Mouse (Mus musculus): ENCODE measurements around the gene Large1. TPM values are rescaled to one million over a fixed set of nuclear protein-coding genes. Genes with fewer than 3 reads are reported as not detected.

Large1 gene
- polyA plus RNA-seq, 1 experiment from 2014 or later, result 4.9 TPM

DNA sequence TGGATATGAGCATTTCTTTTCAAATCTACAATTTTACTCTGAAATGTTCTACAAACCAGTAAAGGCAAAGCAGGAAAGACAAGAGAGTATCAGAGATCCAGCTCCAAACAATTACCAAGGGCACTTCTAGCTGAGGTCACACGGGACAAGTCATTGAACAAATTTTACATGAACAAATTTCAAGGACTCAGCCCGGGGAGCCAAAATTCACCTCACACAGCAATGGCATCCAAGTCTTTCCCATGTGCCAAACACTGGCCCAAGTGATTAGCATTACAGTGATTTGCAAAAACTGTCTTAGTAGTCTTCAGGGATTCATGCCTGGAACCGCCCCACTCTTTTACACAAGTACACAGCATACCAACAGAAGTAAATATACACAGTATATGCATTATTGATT lies 126.5 kb downstream of the Large1 start:
- H3K9ac ChIP-seq (ENCODE audit: low read length), result no peak overlapping the region
- no peak overlapping the region for H3K27ac ChIP-seq (ENCODE audit: low read length)
- ATAC-seq (ENCODE audit: insufficient read depth, low FRiP score), result no peak
- no peaks in the 10 kb centered on the region for H3K4me1 ChIP-seq (ENCODE audit: control insufficient read depth, insufficient read depth, low read length)
- no peak overlapping the region for H3K4me3 ChIP-seq (replicated peaks; ENCODE audit: low read length)
- no peaks in the 10 kb centered on the region for H3K36me3 ChIP-seq (ENCODE audit: control insufficient read depth, insufficient read depth, low read length)
- H3K9me3 ChIP-seq (replicated peaks; ENCODE audit: control insufficient read depth, low read length), result no peaks in the 10 kb centered on the region
- no peaks in the 10 kb centered on the region for H3K27me3 ChIP-seq (ENCODE audit: control insufficient read depth, insufficient read depth, low read length)
- H3K4me2 ChIP-seq (ENCODE audit: low read depth, low read length), result no peak overlapping the region
- WGBS, result 82% methylated on average over 3 of the region's 3 CpGs

DNA sequence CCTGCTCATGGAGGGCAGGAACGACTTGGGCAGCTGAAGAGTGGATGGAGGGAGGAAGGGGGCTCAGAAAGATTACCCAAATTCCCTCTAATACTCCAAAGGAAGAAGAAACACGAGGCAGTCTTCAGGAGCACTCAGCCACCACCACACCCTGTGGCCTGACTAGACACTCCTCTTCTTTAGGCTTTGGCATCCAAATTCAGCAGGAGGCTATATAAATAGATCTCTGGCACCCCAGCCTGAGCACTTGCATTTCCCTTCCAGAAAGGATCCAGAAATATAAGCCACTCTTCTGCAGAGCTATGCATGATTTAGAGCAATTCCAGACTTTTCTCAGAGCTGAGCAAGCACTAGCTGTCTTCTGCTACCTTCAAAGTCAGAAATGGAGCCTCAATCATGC lies 127.7 kb downstream of the Large1 start:
- peaks cover 6% of the 10 kb centered on the region; the same call in 1 of the 2 replicates for H3K4me1 ChIP-seq (ENCODE audit: control insufficient read depth, insufficient read depth, low read length)
- ATAC-seq (ENCODE audit: insufficient read depth, low FRiP score), result no peak

DNA sequence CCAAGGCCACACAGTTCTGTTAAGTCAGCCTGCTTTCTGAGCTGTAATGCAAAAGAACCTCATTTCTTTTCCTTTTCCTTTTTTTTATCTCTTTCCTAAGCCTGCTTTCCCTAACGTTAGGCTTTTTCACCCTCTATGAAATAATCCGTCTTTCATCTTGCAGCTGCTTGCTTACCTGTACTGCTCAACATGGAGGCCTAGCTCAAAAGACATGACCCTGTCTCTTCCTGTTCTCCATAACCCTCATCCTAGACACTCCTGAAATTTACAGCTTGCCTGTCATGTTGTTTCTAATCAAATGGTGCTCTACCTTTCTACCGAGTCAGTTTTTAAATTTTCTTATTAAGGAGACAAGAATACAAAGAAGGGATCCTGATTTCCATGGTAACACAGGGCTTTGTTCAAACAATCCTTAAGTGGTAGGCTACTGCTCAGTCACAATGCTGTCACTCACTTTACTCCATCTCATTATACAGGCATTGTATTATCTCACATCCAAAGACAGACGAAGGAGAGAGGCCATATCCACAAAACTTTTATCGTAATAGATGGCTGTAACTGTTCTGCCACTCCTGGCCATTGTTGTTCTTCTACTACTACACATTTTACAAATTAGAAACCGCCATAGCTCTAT lies 134.0 kb downstream of the Large1 start:
- WGBS, result 73% methylated on average over 6 of the region's 6 CpGs
- no peak for ATAC-seq (ENCODE audit: insufficient read depth, low FRiP score)
- H3K36me3 ChIP-seq (ENCODE audit: control insufficient read depth, insufficient read depth, low read length), result no peaks in the 10 kb centered on the region
- H3K4me1 ChIP-seq (ENCODE audit: control insufficient read depth, insufficient read depth, low read length), result peaks cover 6% of the 10 kb centered on the region; the same call in 1 of the 2 replicates
- no peak overlapping the region for H3K4me2 ChIP-seq (ENCODE audit: low read depth, low read length)
- H3K27me3 ChIP-seq (ENCODE audit: control insufficient read depth, insufficient read depth, low read length), result no peaks in the 10 kb centered on the region
- no peaks in the 10 kb centered on the region for H3K9me3 ChIP-seq (replicated peaks; ENCODE audit: control insufficient read depth, low read length)
- H3K4me3 ChIP-seq (replicated peaks; ENCODE audit: low read length), result no peak overlapping the region
- H3K9ac ChIP-seq (ENCODE audit: low read length), result no peak overlapping the region
- no peak overlapping the region for H3K27ac ChIP-seq (ENCODE audit: low read length)

More for the DNA sequence above, 127.7 kb downstream of the Large1 start:
- no peak overlapping the region for H3K27ac ChIP-seq (ENCODE audit: low read length)
- H3K36me3 ChIP-seq (ENCODE audit: control insufficient read depth, insufficient read depth, low read length), result no peaks in the 10 kb centered on the region
- H3K4me2 ChIP-seq (ENCODE audit: low read depth, low read length), result no peak overlapping the region
- H3K4me3 ChIP-seq (replicated peaks; ENCODE audit: low read length), result no peak overlapping the region
- WGBS, result 71% methylated on average over 2 of the region's 2 CpGs
- no peak overlapping the region for H3K9ac ChIP-seq (ENCODE audit: low read length)
- H3K9me3 ChIP-seq (replicated peaks; ENCODE audit: control insufficient read depth, low read length), result no peaks in the 10 kb centered on the region
- H3K27me3 ChIP-seq (ENCODE audit: control insufficient read depth, insufficient read depth, low read length), result no peaks in the 10 kb centered on the region

DNA sequence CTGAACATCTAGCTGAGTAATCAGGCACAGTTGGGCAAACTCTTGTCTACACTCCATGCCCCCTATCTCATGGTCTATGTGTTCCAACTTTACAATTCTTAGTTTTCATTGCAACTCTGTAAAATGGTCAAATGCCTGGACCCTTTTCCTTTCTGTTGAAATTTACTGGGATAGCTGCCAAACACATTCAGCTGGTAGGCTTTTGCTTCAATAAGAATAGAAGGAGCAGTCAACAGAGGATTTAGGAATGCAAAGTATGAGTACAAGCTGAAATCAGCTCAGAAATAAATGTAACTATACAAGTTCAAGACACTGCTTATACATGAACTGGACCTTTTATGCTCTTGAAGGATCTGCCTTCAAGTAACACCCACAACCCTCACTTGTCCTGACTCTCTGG lies 146.5 kb downstream of the Large1 start:
- H3K9me3 ChIP-seq (replicated peaks; ENCODE audit: control insufficient read depth, low read length), result no peaks in the 10 kb centered on the region
- no peak overlapping the region for H3K4me2 ChIP-seq (ENCODE audit: low read depth, low read length)
- no peak overlapping the region for H3K27ac ChIP-seq (ENCODE audit: low read length)
- H3K4me3 ChIP-seq (replicated peaks; ENCODE audit: low read length), result no peak overlapping the region
- H3K36me3 ChIP-seq (ENCODE audit: control insufficient read depth, insufficient read depth, low read length), result no peaks in the 10 kb centered on the region
- no peak for ATAC-seq (ENCODE audit: insufficient read depth, low FRiP score)
- H3K4me1 ChIP-seq (ENCODE audit: control insufficient read depth, insufficient read depth, low read length), result no peaks in the 10 kb centered on the region
- H3K9ac ChIP-seq (ENCODE audit: low read length), result no peak overlapping the region
- H3K27me3 ChIP-seq (ENCODE audit: control insufficient read depth, insufficient read depth, low read length), result no peaks in the 10 kb centered on the region

DNA sequence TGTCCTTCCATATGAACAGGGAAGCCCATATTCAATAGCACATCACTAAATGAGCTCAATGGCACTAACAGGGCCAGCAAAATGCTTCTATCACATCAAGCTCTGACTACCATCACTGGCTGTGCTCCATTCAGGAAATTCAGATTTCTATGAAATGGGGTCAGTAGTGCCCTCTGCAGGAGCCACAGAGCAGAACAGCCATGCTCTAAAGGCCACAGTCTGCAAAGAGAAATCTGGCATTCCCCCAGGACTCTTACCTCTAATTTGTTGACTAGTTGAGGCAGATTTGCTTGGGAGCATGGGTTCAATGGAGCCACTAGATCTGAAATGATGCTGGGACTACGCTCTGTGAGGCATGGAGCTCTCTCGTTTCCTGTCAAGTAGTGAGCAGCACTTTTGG lies 151.5 kb downstream of the Large1 start:
- H3K36me3 ChIP-seq (ENCODE audit: control insufficient read depth, insufficient read depth, low read length), result no peaks in the 10 kb centered on the region
- H3K27ac ChIP-seq (ENCODE audit: low read length), result no peak overlapping the region
- ATAC-seq (ENCODE audit: insufficient read depth, low FRiP score), result no peak
- 82% methylated on average over 2 of the region's 2 CpGs for WGBS
- H3K4me3 ChIP-seq (replicated peaks; ENCODE audit: low read length), result no peak overlapping the region
- no peaks in the 10 kb centered on the region for H3K27me3 ChIP-seq (ENCODE audit: control insufficient read depth, insufficient read depth, low read length)
- H3K9ac ChIP-seq (ENCODE audit: low read length), result no peak overlapping the region
- H3K4me1 ChIP-seq (ENCODE audit: control insufficient read depth, insufficient read depth, low read length), result no peaks in the 10 kb centered on the region
- no peaks in the 10 kb centered on the region for H3K9me3 ChIP-seq (replicated peaks; ENCODE audit: control insufficient read depth, low read length)
- no peak overlapping the region for H3K4me2 ChIP-seq (ENCODE audit: low read depth, low read length)

DNA sequence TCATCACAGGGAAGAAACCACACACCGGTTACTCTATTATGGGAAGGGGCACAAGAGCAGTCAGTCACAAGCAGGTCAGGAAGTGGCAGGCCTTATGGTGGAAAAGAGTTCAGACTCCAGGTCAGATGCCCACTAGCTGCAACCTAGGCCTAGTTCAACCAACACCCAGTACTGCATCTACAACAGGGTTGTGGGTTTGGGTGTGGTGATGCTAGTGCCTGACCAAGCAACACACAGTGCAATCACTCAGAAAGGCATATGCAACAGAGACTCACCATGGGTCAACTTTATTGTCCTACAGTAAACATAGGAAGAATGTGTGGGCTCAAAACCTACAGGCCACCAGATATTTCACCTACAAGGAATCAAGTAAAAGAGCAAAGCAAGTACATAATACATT lies 155.6 kb downstream of the Large1 start:
- Histone ChIP-seq H3K27me3 (ENCODE audit: control insufficient read depth, insufficient read depth, low read length) (no peaks in the 10 kb centered on the region), H3K4me3 (replicated peaks; ENCODE audit: low read length) (no peak overlapping the region), H3K27ac (ENCODE audit: low read length) (no peak overlapping the region), H3K9ac (ENCODE audit: low read length) (no peak overlapping the region), H3K4me1 (ENCODE audit: control insufficient read depth, insufficient read depth, low read length) (no peaks in the 10 kb centered on the region), H3K9me3 (replicated peaks; ENCODE audit: control insufficient read depth, low read length) (no peaks in the 10 kb centered on the region), H3K36me3 (ENCODE audit: control insufficient read depth, insufficient read depth, low read length) (no peaks in the 10 kb centered on the region), H3K4me2 (ENCODE audit: low read depth, low read length) (no peak overlapping the region)
- 85% methylated on average over 1 of the region's 1 CpGs for WGBS
- no peak for ATAC-seq (ENCODE audit: insufficient read depth, low FRiP score)

DNA sequence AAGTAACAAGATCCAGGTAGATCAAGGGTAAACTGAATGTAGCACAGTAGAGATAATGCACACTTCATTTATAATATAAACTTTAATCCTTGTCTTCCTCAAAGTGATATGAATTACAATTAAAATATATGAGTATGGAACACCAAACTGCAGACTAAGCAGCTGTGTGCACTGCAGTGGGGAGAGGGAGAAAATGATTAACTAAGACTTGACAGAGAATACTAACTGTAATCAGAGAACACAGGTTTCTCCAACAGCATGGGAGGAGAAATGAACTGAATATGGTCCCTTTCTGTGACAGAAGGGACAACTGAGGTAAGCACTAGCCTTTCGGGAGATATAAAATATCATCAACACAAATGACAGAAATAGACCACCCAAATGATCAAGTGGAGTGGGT lies 164.7 kb downstream of the Large1 start:
- no peaks in the 10 kb centered on the region for H3K9me3 ChIP-seq (replicated peaks; ENCODE audit: control insufficient read depth, low read length)

DNA sequence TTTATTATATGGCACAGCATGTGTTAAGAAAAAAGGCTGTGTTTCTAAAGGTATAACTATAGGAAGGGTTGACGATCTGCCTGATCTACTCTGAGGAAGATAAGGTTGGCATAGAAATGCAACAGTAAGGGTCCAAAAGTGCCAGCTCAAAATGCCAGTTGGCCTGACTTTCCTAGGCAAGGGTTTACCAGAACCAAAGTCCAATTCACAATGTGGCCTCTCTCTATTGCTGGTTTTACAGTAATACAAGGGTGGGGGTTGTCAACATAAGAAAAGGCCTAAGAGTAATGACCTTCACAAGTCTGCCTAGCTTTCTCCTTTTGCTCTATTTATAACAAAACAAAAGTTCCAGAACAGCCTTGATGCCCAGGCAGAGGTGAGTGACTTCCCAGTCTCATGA lies 166.0 kb downstream of the Large1 start:
- Histone ChIP-seq H3K27ac (ENCODE audit: low read length) (no peak overlapping the region), H3K4me1 (ENCODE audit: control insufficient read depth, insufficient read depth, low read length) (no peaks in the 10 kb centered on the region), H3K36me3 (ENCODE audit: control insufficient read depth, insufficient read depth, low read length) (no peaks in the 10 kb centered on the region), H3K4me3 (replicated peaks; ENCODE audit: low read length) (no peak overlapping the region), H3K9me3 (replicated peaks; ENCODE audit: control insufficient read depth, low read length) (no peaks in the 10 kb centered on the region), H3K27me3 (ENCODE audit: control insufficient read depth, insufficient read depth, low read length) (no peaks in the 10 kb centered on the region), H3K9ac (ENCODE audit: low read length) (no peak overlapping the region), H3K4me2 (ENCODE audit: low read depth, low read length) (no peak overlapping the region)
- 86% methylated on average over 1 of the region's 1 CpGs for WGBS
- ATAC-seq (ENCODE audit: insufficient read depth, low FRiP score), result no peak

More for the DNA sequence above, 164.7 kb downstream of the Large1 start:
- Histone ChIP-seq H3K27me3 (ENCODE audit: control insufficient read depth, insufficient read depth, low read length) (no peaks in the 10 kb centered on the region), H3K4me1 (ENCODE audit: control insufficient read depth, insufficient read depth, low read length) (no peaks in the 10 kb centered on the region), H3K27ac (ENCODE audit: low read length) (no peak overlapping the region), H3K4me2 (ENCODE audit: low read depth, low read length) (no peak overlapping the region), H3K36me3 (ENCODE audit: control insufficient read depth, insufficient read depth, low read length) (no peaks in the 10 kb centered on the region), H3K9ac (ENCODE audit: low read length) (no peak overlapping the region), H3K4me3 (replicated peaks; ENCODE audit: low read length) (no peak overlapping the region)
- WGBS, result 81% methylated on average over 1 of the region's 1 CpGs
- ATAC-seq (ENCODE audit: insufficient read depth, low FRiP score), result no peak

DNA sequence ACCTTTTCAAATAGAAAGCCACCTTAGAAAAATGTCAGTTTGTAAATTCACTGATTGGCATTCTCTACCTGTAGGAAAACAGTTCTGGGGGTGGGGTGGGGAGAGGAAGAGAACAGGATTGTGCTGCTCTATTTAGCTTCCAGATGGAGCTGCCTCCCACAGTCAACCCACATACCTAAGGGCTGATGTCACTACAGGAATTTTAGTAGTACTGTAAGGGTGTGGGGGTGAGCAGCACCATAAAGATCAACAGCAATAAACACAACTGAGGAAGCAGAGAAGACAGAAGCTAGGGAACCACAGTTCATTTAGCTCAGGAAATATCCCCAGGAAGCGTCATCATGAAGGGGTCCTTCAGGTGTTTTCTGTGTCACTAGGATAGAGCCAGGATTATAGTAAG lies 174.9 kb downstream of the Large1 start:
- no peaks in the 10 kb centered on the region for H3K9me3 ChIP-seq (replicated peaks; ENCODE audit: control insufficient read depth, low read length)
- H3K4me2 ChIP-seq (ENCODE audit: low read depth, low read length), result no peak overlapping the region
- H3K36me3 ChIP-seq (ENCODE audit: control insufficient read depth, insufficient read depth, low read length), result no peaks in the 10 kb centered on the region
- no peak overlapping the region for H3K9ac ChIP-seq (ENCODE audit: low read length)
- 80% methylated on average over 1 of the region's 1 CpGs for WGBS
- H3K27me3 ChIP-seq (ENCODE audit: control insufficient read depth, insufficient read depth, low read length), result no peaks in the 10 kb centered on the region
- no peak overlapping the region for H3K4me3 ChIP-seq (replicated peaks; ENCODE audit: low read length)
- no peak for ATAC-seq (ENCODE audit: insufficient read depth, low FRiP score)
- H3K4me1 ChIP-seq (ENCODE audit: control insufficient read depth, insufficient read depth, low read length), result no peaks in the 10 kb centered on the region
- no peak overlapping the region for H3K27ac ChIP-seq (ENCODE audit: low read length)

DNA sequence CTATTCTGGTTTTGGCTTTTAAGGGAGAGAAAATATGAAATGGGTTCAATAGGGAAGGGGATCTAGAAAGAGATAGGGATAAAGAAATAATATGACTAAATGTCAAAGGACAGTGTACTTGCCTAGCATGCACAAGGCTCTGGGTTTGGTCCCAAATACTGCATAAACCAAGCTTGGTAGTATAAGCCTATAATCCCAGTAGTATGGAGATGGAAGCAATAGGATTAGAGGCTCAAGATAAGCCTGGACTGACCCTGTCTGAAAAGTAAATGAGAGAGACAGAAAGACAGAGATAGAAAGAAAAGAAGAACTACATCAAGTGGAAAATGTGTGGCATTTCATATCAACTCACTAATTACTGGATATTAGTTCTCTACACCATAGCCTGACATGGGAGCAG lies 180.7 kb downstream of the Large1 start:
- no peaks in the 10 kb centered on the region for H3K36me3 ChIP-seq (ENCODE audit: control insufficient read depth, insufficient read depth, low read length)
- no peak overlapping the region for H3K4me2 ChIP-seq (ENCODE audit: low read depth, low read length)
- H3K4me1 ChIP-seq (ENCODE audit: control insufficient read depth, insufficient read depth, low read length), result no peaks in the 10 kb centered on the region
- no peaks in the 10 kb centered on the region for H3K9me3 ChIP-seq (replicated peaks; ENCODE audit: control insufficient read depth, low read length)
- no peak overlapping the region for H3K4me3 ChIP-seq (replicated peaks; ENCODE audit: low read length)
- ATAC-seq (ENCODE audit: insufficient read depth, low FRiP score), result no peak
- H3K9ac ChIP-seq (ENCODE audit: low read length), result no peak overlapping the region
- H3K27ac ChIP-seq (ENCODE audit: low read length), result no peak overlapping the region
- no peaks in the 10 kb centered on the region for H3K27me3 ChIP-seq (ENCODE audit: control insufficient read depth, insufficient read depth, low read length)

All from stomach, embryonic 16.5 days (tissue).